Mouse (Mus musculus) midbrain, embryonic 16.5 days (tissue): ENCODE data around the gene Gm13695. TPM values are rescaled to one million over a fixed set of nuclear protein-coding genes. Genes with fewer than 3 reads are reported as not detected.
"Not testable (repeated sequence)": the region's sequence is repeated elsewhere in the genome, so short reads cannot be mapped to it uniquely, and the experiment has no call there.

ENCODE experiments used
- ATAC-seq: fragments of 200-750 bp; cut with Nextera tagmentation; 2 replicates; pipeline ENCODE4 v1.8.0; 2017; ENCODE audit warnings: moderate TSS enrichment
- H3K27ac ChIP-seq: fragments of 300-500 bp; sonication (generic); 2 replicates; pipeline ENCODE4 v1.5.1; 2014; ENCODE audit warnings: mild to moderate bottlenecking, low read length, mixed read lengths
- H3K27me3 ChIP-seq: fragments of 300-500 bp; sonication (generic); 2 replicates; pipeline ENCODE4 v1.6.1; 2014; ENCODE audit warnings: low read depth, low read length, mixed read lengths; ENCODE audit not compliant: control insufficient read depth, insufficient read depth
- H3K36me3 ChIP-seq: fragments of 300-500 bp; sonication (generic); 2 replicates; pipeline ENCODE4 v1.6.1; 2014; ENCODE audit warnings: mild to moderate bottlenecking, low read length, moderate library complexity, mixed read lengths; ENCODE audit not compliant: control insufficient read depth, insufficient read depth
- H3K4me1 ChIP-seq: fragments of 300-500 bp; sonication (generic); 2 replicates; pipeline ENCODE4 v1.6.1; 2014; ENCODE audit warnings: mild to moderate bottlenecking, low read length, mixed read lengths; ENCODE audit not compliant: control insufficient read depth, insufficient read depth
- H3K4me2 ChIP-seq: fragments of 300-500 bp; sonication (generic); 2 replicates; pipeline ENCODE4 v1.6.1; 2014; ENCODE audit warnings: mild to moderate bottlenecking, low read length, mixed read lengths
- H3K4me3 ChIP-seq: fragments of 300-500 bp; sonication (generic); 2 replicates; pipeline ENCODE4 v1.5.1; 2014; ENCODE audit warnings: low read depth, mild to moderate bottlenecking, low read length, moderate library complexity, mixed read lengths
- H3K9ac ChIP-seq: fragments of 300-500 bp; sonication (generic); 2 replicates; pipeline ENCODE4 v1.6.1; 2014; ENCODE audit warnings: low read depth, low read length, mixed read lengths
- H3K9me3 ChIP-seq: fragments of 300-500 bp; sonication (generic); replicated peaks from 2 replicates; pipeline ENCODE4 v1.6.1; 2014; ENCODE audit warnings: mild to moderate bottlenecking, low read length, mixed read lengths; ENCODE audit not compliant: control insufficient read depth, poor library complexity, severe bottlenecking
- WGBS: fragments of 180-500 bp; shearing (Covaris S2); extraction: QIAGEN DNeasy Blood & Tissue Kit; methylation state at CpG from one replicate; pipeline ENCODE4 v1.1.7; 2014; 5-methylcytosine and 5-hydroxymethylcytosine counted together
- polyA plus RNA-seq: library from polyadenylated mRNA; unstranded; fragments of >200 nt; fragmentation: Nextera tagmentation; extraction: Ambion mirVana; gene quantifications from 2 replicates; pipeline ENCODE4 v1.2.1, GENCODE M21; 2015

Gene Gm13695
- polyA plus RNA-seq, 1 experiment from 2014 or later = not detected

DNA sequence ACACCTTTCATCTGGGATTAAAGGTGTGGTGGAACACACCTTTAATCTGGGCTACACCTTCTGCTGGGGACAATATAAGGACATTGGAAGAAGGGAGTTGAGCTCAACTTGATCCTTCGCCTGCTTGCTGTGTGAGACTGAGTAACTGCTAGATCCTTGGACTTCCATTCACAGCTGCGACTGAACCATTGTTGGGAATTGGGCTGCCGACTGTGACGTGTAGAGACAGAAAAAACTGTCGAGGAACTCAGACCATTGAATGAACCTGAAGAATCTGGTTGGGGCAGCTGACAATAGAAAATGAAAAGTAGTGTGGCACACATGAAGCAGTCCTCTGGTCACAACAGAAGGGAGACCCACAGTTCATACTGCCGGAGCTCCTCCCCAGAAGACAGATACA lies 17.3 kb downstream of the Gm13695 start, which contains the start of gene Gm13697:
Gene Gm13697 (plus strand): TSS at position 301 of the 400 bp plus-strand sequence.
- not testable (repeated sequence) for H3K36me3 ChIP-seq, H3K27me3 ChIP-seq, H3K9me3 ChIP-seq, H3K27ac ChIP-seq, H3K4me3 ChIP-seq, ATAC-seq, H3K9ac ChIP-seq, H3K4me1 ChIP-seq, H3K4me2 ChIP-seq
- WGBS = no CpG with 5 or more reads among the region's 6 CpGs

DNA sequence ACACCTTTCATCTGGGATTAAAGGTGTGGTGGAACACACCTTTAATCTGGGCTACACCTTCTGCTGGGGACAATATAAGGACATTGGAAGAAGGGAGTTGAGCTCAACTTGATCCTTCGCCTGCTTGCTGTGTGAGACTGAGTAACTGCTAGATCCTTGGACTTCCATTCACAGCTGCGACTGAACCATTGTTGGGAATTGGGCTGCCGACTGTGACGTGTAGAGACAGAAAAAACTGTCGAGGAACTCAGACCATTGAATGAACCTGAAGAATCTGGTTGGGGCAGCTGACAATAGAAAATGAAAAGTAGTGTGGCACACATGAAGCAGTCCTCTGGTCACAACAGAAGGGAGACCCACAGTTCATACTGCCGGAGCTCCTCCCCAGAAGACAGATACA lies 23.1 kb downstream of the Gm13695 start, which contains the start of gene Gm13691:
Gene Gm13691 (plus strand): TSS at position 301 of the 400 bp plus-strand sequence.
- H3K9me3 ChIP-seq, H3K27ac ChIP-seq, H3K4me3 ChIP-seq, ATAC-seq, H3K27me3 ChIP-seq, H3K4me2 ChIP-seq, H3K4me1 ChIP-seq, H3K36me3 ChIP-seq, H3K9ac ChIP-seq: not testable (repeated sequence)
- WGBS = no CpG with 5 or more reads among the region's 6 CpGs

DNA sequence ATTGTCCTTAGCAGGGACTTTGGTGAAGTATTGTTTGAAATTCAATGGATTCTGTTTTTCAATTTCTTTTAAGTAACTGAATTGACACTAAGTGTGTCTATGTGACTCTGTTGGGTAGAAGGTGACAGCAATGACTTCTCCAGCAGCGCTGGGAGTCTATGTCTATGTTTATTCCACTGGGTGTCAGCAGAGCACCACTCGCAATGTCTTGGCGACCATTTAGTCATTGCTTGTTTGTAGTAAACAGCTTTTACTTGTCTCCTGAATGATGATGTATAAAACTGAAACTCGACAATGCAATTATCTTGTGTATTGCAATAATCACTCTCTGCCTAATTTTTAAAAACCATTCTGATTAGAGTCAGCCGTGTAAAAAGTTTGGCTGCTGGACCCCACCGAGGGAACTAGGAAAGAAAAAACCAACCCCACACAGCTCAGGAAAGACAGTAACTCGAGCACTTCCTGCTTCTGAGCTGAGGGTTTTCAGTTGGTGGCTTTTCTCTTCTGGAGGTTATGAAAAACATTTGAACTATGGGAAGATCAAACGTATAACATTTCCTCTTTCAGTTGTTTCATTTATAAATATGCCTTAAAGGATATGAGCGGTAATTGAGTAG lies 26.6 kb downstream of the Gm13695 start:
- 70% methylated on average over 7 of the region's 9 CpGs for WGBS
- H3K36me3 ChIP-seq, H3K4me1 ChIP-seq, H3K4me2 ChIP-seq, H3K4me3 ChIP-seq, ATAC-seq, H3K9ac ChIP-seq, H3K27me3 ChIP-seq, H3K9me3 ChIP-seq, H3K27ac ChIP-seq: not testable (repeated sequence)

DNA sequence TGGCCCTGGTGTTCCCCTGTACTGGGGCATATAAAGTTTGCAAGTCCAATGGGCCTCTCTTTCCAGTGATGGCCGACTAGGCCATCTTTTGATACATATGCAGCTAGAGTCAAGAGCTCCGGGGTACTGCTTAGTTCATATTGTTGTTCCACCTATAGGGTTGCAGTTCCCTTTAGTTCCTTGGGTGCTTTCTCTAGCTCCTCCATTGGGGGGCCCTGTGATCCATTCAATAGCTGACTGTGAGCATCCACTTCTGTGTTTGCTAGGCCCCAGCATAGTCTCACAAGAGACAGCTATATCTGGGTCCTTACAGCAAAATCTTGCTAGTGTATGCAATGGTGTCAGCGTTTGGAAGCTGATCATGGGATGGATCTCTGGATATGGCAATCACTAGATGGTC lies 27.4 kb downstream of the Gm13695 start:
- not testable (repeated sequence) for H3K9me3 ChIP-seq, H3K27ac ChIP-seq, H3K4me3 ChIP-seq, H3K9ac ChIP-seq, H3K4me1 ChIP-seq, ATAC-seq, H3K4me2 ChIP-seq, H3K27me3 ChIP-seq, H3K36me3 ChIP-seq
- no CpG with 5 or more reads among the region's 3 CpGs for WGBS

DNA sequence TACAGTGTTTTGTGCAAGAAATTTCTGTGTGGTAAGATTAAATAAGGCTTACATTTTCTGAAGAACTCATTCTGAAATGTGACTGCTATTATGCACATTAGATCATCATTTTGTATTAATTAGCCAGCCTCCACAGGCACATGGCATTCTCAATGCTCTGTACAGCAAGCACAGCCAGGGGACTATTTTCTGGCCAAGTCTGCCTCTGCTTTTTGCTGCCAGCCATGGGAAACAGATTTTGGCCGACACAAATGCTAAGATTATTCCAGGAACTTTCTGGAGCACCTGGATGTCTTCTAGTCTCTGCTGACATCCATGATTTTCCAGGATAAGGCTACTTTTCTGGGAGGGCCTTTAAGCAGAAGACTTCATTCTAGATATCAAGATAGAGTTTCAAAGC lies 41.8 kb downstream of the Gm13695 start:
- Histone ChIP-seq H3K9ac (no peak overlapping the region), H3K4me2 (no peak overlapping the region), H3K36me3 (no peaks in the 10 kb centered on the region), H3K4me3 (no peak overlapping the region), H3K9me3 (no peaks in the 10 kb centered on the region), H3K27me3 (no peaks in the 10 kb centered on the region), H3K27ac (no peak overlapping the region), H3K4me1 (no peaks in the 10 kb centered on the region)
- WGBS = 73% methylated on average over 1 of the region's 1 CpGs
- no peak for ATAC-seq

DNA sequence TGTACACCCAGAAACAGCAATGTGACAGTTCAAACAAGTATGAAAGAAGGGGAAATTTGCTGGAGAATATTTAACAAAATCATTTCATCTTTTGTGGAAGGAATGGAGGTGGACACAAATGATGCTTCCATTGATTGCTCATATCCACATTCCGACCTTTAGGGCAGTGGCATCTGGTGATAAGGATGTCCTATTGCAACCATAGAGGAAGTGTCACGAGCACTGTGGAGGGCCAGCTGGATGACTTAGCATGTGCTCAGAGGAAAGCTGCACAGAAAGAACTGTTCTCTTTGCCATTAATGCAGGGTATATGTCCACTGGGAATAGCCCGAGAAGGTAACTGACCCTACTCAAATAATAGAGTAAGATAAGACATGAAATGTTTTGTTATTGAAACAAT lies 42.7 kb downstream of the Gm13695 start:
- no peaks in the 10 kb centered on the region for H3K27me3 ChIP-seq
- H3K4me3 ChIP-seq = no peak overlapping the region
- 94% methylated on average over 3 of the region's 3 CpGs for WGBS
- H3K27ac ChIP-seq = no peak overlapping the region
- H3K36me3 ChIP-seq = no peaks in the 10 kb centered on the region
- no peak overlapping the region for H3K4me2 ChIP-seq
- no peaks in the 10 kb centered on the region for H3K9me3 ChIP-seq
- H3K4me1 ChIP-seq = no peaks in the 10 kb centered on the region
- ATAC-seq = no peak
- no peak overlapping the region for H3K9ac ChIP-seq

DNA sequence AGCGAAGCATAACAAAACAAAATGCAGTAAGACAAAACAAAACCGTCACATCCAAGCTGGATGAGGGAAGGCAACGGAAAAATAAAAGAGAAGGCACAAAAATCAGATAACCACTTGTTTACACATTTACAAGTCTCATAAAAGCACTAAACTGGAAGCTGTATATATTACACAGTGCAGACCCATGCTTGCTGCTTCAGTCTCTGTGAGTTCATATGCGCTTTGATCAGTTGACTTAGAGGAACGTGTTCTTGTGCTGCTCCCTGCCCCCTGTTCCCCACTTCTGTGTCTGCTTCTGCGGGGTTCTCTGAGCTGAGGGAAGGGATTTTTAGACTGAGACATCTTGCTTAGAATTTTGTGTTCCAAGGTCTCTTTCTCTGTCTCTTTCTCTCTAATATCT lies 47.5 kb downstream of the Gm13695 start:
- no peaks in the 10 kb centered on the region for H3K9me3 ChIP-seq
- H3K27ac ChIP-seq = no peak overlapping the region
- no peaks in the 10 kb centered on the region for H3K36me3 ChIP-seq
- no peak overlapping the region for H3K9ac ChIP-seq
- H3K4me2 ChIP-seq = no peak overlapping the region
- no peak overlapping the region for H3K4me3 ChIP-seq
- H3K27me3 ChIP-seq = no peaks in the 10 kb centered on the region
- no peak for ATAC-seq
- WGBS = 76% methylated on average over 6 of the region's 6 CpGs
- no peaks in the 10 kb centered on the region for H3K4me1 ChIP-seq

DNA sequence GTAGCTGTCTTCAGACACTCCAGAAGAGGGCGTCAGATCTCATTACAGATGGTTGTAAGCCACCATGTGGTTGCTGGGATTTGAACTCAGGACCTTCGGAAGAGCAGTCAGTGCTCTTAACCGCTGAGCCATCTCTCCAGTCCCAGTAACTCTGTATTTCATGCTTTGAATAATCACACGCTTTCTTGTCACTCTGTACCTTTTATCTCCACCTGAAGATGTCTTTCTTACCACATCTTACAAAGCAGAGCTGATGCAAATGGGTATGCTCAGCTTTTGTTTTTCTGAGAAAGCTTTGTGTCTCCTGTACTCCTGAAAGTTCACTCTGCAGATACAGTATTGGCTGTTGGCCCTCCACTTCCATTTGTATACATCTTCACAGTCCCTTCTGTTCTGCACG lies 49.2 kb downstream of the Gm13695 start:
- H3K27me3 ChIP-seq, ATAC-seq, H3K4me2 ChIP-seq, H3K4me1 ChIP-seq, H3K9ac ChIP-seq, H3K36me3 ChIP-seq, H3K4me3 ChIP-seq, H3K9me3 ChIP-seq, H3K27ac ChIP-seq: not testable (repeated sequence)
- WGBS = 84% methylated on average over 4 of the region's 5 CpGs

DNA sequence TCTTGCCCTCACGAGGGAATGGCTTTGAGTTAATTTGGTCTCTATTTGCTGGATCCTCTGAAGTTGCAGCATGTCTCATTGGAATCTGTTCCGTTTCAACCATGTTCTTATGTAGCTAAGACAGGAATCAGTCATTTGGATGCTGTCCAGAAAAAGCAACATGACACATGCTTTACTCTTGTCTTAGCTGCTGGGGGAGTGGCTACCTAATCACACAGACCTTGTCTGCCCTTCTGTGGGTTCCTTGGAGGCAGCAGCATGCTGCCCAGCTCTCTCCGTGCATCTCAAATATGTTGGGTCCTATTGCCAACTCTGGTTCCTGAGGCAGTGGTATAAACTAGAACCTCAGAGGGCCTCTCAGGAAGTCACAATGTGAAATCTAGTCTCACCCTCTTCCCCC lies 51.2 kb downstream of the Gm13695 start:
- Histone ChIP-seq H3K4me2 (no peak overlapping the region), H3K27ac (no peak overlapping the region)
- WGBS = 77% methylated on average over 3 of the region's 3 CpGs

More for the DNA sequence above, 51.2 kb downstream of the Gm13695 start:
- H3K4me3 ChIP-seq = no peak overlapping the region
- no peaks in the 10 kb centered on the region for H3K36me3 ChIP-seq
- no peaks in the 10 kb centered on the region for H3K9me3 ChIP-seq
- no peaks in the 10 kb centered on the region for H3K27me3 ChIP-seq
- no peak for ATAC-seq
- H3K9ac ChIP-seq = no peak overlapping the region
- no peaks in the 10 kb centered on the region for H3K4me1 ChIP-seq
